Mouse (Mus musculus) liver, embryonic 14.5 days (tissue): ENCODE measurements at regions not wholly inside any gene's neighbourhood (a gene's known extent, or its start where the extent isn't known, plus 50 kb on each side); places are given as distances from the start of the nearest gene placed in this dataset.
A peak's percentile ranks its signal among the peaks of the same experiment; 100 is the strongest.

Source experiments
- ATAC-seq: fragments of 200-750 bp; cut with Nextera tagmentation; 2 replicates; pipeline ENCODE4 v1.8.0; 2017; ENCODE audit warnings: moderate number of reproducible peaks, mild to moderate bottlenecking, moderate library complexity; ENCODE audit not compliant: insufficient read depth
- DNase-seq, 3 experiments: peaks; one replicate each; pipeline ENCODE4 v3.0.0-alpha.2; 2012 to 2013; ENCODE audit warnings: low read depth in 3 of 3, low spot score in 3 of 3
- H3K27ac ChIP-seq: fragments of 300-500 bp; sonication (generic); 2 replicates; pipeline ENCODE4 v1.5.1; 2014; ENCODE audit warnings: moderate library complexity, mild to moderate bottlenecking, control low read depth, inconsistent platforms
- H3K27me3 ChIP-seq: fragments of 300-500 bp; sonication (generic); 2 replicates; pipeline ENCODE4 v1.6.1; 2014; ENCODE audit warnings: mild to moderate bottlenecking, low read length, moderate library complexity; ENCODE audit not compliant: control insufficient read depth, insufficient read depth
- H3K36me3 ChIP-seq: fragments of 300-500 bp; sonication (generic); replicated peaks from 2 replicates; pipeline ENCODE4 v1.6.1; 2014; ENCODE audit warnings: low read depth; ENCODE audit not compliant: control insufficient read depth, insufficient read depth
- H3K4me1 ChIP-seq, 2 experiments: fragments of 200-500 bp in 1 of 2; fragments of 300-500 bp in 1 of 2; sonication (generic) in 1 of 2; replicated peaks; 2 replicates each; pipeline ENCODE4 v1.6.1; 2012 to 2014; ENCODE audit warnings: antibody characterized with exemption in 1 of 2, inconsistent platforms in 1 of 2, low read length in 1 of 2; ENCODE audit not compliant: control insufficient read depth in 2 of 2, insufficient read depth in 2 of 2
- H3K4me2 ChIP-seq: fragments of 300-500 bp; sonication (generic); 2 replicates; pipeline ENCODE4 v1.6.1; 2014; ENCODE audit warnings: low read depth, mild to moderate bottlenecking, control low read depth, moderate library complexity
- H3K4me3 ChIP-seq, 2 experiments: fragments of 200-500 bp in 1 of 2; fragments of 300-500 bp in 1 of 2; sonication (generic) in 1 of 2; 2 replicates each; pipeline ENCODE4 v1.5.1; 2012 to 2014; ENCODE audit warnings: low read depth in 2 of 2, low read length in 2 of 2, mild to moderate bottlenecking in 2 of 2, control low read depth in 1 of 2, inconsistent platforms in 1 of 2, moderate library complexity in 1 of 2; ENCODE audit not compliant: insufficient read depth in 1 of 2
- H3K9ac ChIP-seq: fragments of 300-500 bp; sonication (generic); replicated peaks from 2 replicates; pipeline ENCODE4 v1.6.1; 2014; ENCODE audit warnings: mild to moderate bottlenecking, control low read depth, moderate library complexity
- H3K9me3 ChIP-seq: fragments of 300-500 bp; sonication (generic); 2 replicates; pipeline ENCODE4 v1.6.1; 2016; ENCODE audit warnings: low read length, mixed read lengths; ENCODE audit not compliant: control insufficient read depth
- CTCF ChIP-seq: IDR thresholded peaks from 2 replicates; pipeline ENCODE4 v1.5.1; 2016; ENCODE audit warnings: antibody characterized with exemption, low read depth, control low read depth
- EP300 ChIP-seq: IDR thresholded peaks from 2 replicates; pipeline ENCODE4 v1.6.1; 2016; ENCODE audit warnings: antibody characterized with exemption, low read depth
- WGBS: fragments of 180-500 bp; shearing (Covaris S2); extraction: QIAGEN DNeasy Blood & Tissue Kit; methylation state at CpG from one replicate; pipeline ENCODE4 v1.1.7; 2014; ENCODE audit not compliant: insufficient replicate concordance; 5-methylcytosine and 5-hydroxymethylcytosine counted together

- H3K36me3 ChIP-seq = no peaks in the 10 kb centered on the region
- no peak for TF ChIP-seq EP300
- no peak for TF ChIP-seq CTCF
- ATAC-seq (no peak), DNase-seq (no peak)
- 64% methylated on average over 4 of the region's 4 CpGs for WGBS
- H3K9me3 ChIP-seq = no peaks in the 10 kb centered on the region
- no peak overlapping the region for H3K4me2 ChIP-seq
- no peak overlapping the region for H3K27ac ChIP-seq
- H3K27me3 ChIP-seq = no peaks in the 10 kb centered on the region
- H3K9ac ChIP-seq = no peak overlapping the region
- H3K4me1 ChIP-seq = no peaks in the 10 kb centered on the region
- H3K4me3 ChIP-seq = no peak overlapping the region
Measured at GRCm38 (mm10) chr11:63211501-63211900, 82.7 kb downstream of the Pmp22 start.

- no peak overlapping the region for H3K4me2 ChIP-seq
- no peak overlapping the region for H3K9ac ChIP-seq
- no peak overlapping the region for H3K4me3 ChIP-seq
- TF ChIP-seq CTCF (peak; percentile 94), EP300 (no peak)
- 13% methylated on average over 6 of the region's 6 CpGs for WGBS
- DNase-seq = peak in 1 of 3 experiments; percentile 9
- H3K36me3 ChIP-seq = no peaks in the 10 kb centered on the region
- no peak for ATAC-seq
- no peaks in the 10 kb centered on the region for H3K9me3 ChIP-seq
- H3K4me1 ChIP-seq = no peaks in the 10 kb centered on the region
- no peak overlapping the region for H3K27ac ChIP-seq
- H3K27me3 ChIP-seq = no peaks in the 10 kb centered on the region
Measured at GRCm38 (mm10) chr11:63213043-63213442, 84.3 kb downstream of the Pmp22 start.

GRCm38 (mm10) chr11:63213901-63214425 lies 85.2 kb downstream of the Pmp22 start:
- Histone ChIP-seq H3K9me3 (no peaks in the 10 kb centered on the region), H3K4me2 (no peak overlapping the region), H3K27me3 (no peaks in the 10 kb centered on the region), H3K4me1 (no peaks in the 10 kb centered on the region), H3K36me3 (no peaks in the 10 kb centered on the region), H3K27ac (no peak overlapping the region), H3K4me3 (no peak overlapping the region), H3K9ac (no peak overlapping the region)
- DNase-seq (no peak), ATAC-seq (no peak)
- TF ChIP-seq EP300 = no peak
- TF ChIP-seq CTCF = no peak
- 40% methylated on average over 19 of the region's 19 CpGs for WGBS

GRCm38 (mm10) chr11:63215993-63216392 lies 87.2 kb downstream of the Pmp22 start:
- Histone ChIP-seq H3K36me3 (no peaks in the 10 kb centered on the region), H3K4me1 (no peaks in the 10 kb centered on the region), H3K27me3 (no peaks in the 10 kb centered on the region), H3K9me3 (no peaks in the 10 kb centered on the region), H3K9ac (no peak overlapping the region), H3K4me2 (no peak overlapping the region), H3K4me3 (no peak overlapping the region), H3K27ac (no peak overlapping the region)
- no peak for TF ChIP-seq CTCF
- TF ChIP-seq EP300 = no peak
- ATAC-seq (no peak), DNase-seq (no peak)
- whole genome bisulfite sequencing = 72% methylated on average over 2 of the region's 2 CpGs

- Histone ChIP-seq H3K4me2 (no peak overlapping the region), H3K4me1 (no peaks in the 10 kb centered on the region), H3K4me3 (no peak overlapping the region), H3K9ac (no peak overlapping the region), H3K36me3 (no peaks in the 10 kb centered on the region), H3K27ac (no peak overlapping the region), H3K9me3 (no peaks in the 10 kb centered on the region), H3K27me3 (no peaks in the 10 kb centered on the region)
- TF ChIP-seq EP300 (no peak), CTCF (peak; percentile 24; the same call in 1 of the 2 replicates)
- no peak for ATAC-seq
- 49% methylated on average over 3 of the region's 3 CpGs for WGBS
- DNase-seq = no peak
Measured at GRCm38 (mm10) chr11:63217049-63217448, 88.3 kb downstream of the Pmp22 start.

- DNase-seq (no peak), ATAC-seq (no peak)
- Histone ChIP-seq H3K9me3 (no peaks in the 10 kb centered on the region), H3K27me3 (no peaks in the 10 kb centered on the region), H3K4me3 (no peak overlapping the region), H3K9ac (no peak overlapping the region), H3K4me1 (no peaks in the 10 kb centered on the region), H3K4me2 (no peak overlapping the region), H3K36me3 (no peaks in the 10 kb centered on the region), H3K27ac (no peak overlapping the region)
- WGBS = 60% methylated on average over 3 of the region's 3 CpGs
- no peak for TF ChIP-seq CTCF
- no peak for TF ChIP-seq EP300
Measured at GRCm38 (mm10) chr11:63226471-63226870, 97.7 kb downstream of the Pmp22 start.
